Mouse (Mus musculus) forebrain, postnatal 0 days (tissue): ENCODE results near the gene Sumo2. TPM values are rescaled to one million over a fixed set of nuclear protein-coding genes. Genes with fewer than 3 reads are reported as not detected.

Experiments used
- ATAC-seq: fragments of 200-750 bp; cut with Nextera tagmentation; 2 replicates; pipeline ENCODE4 v1.8.0; 2017; ENCODE audit warnings: mild to moderate bottlenecking, moderate library complexity
- DNase-seq: peaks from one replicate; pipeline ENCODE4 v3.0.0-alpha.2; 2015
- H3K27ac ChIP-seq: fragments of 300-500 bp; sonication (generic); 2 replicates; pipeline ENCODE4 v1.5.1; 2014; ENCODE audit warnings: low read depth, mild to moderate bottlenecking, antibody characterized with exemption, low read length, moderate library complexity, mixed read lengths
- H3K27me3 ChIP-seq: fragments of 300-500 bp; sonication (generic); 2 replicates; pipeline ENCODE4 v1.6.1; 2014; ENCODE audit warnings: mild to moderate bottlenecking, low read length, mixed read lengths; ENCODE audit not compliant: insufficient read depth
- H3K36me3 ChIP-seq: fragments of 300-500 bp; sonication (generic); 2 replicates; pipeline ENCODE4 v1.6.1; 2014; ENCODE audit warnings: mild to moderate bottlenecking, moderate library complexity; ENCODE audit not compliant: insufficient read depth
- H3K4me1 ChIP-seq: fragments of 300-500 bp; sonication (generic); 2 replicates; pipeline ENCODE4 v1.6.1; 2014; ENCODE audit warnings: antibody characterized with exemption; ENCODE audit not compliant: insufficient read depth
- H3K4me2 ChIP-seq: fragments of 300-500 bp; sonication (generic); 2 replicates; pipeline ENCODE4 v1.6.1; 2014; ENCODE audit warnings: low read depth, mild to moderate bottlenecking, moderate library complexity
- H3K4me3 ChIP-seq: fragments of 300-500 bp; sonication (generic); 2 replicates; pipeline ENCODE4 v1.5.1; 2014; ENCODE audit warnings: low read depth, low read length, mixed read lengths
- H3K9ac ChIP-seq: fragments of 300-500 bp; sonication (generic); 2 replicates; pipeline ENCODE4 v1.6.1; 2014; ENCODE audit warnings: mild to moderate bottlenecking
- H3K9me3 ChIP-seq: fragments of 300-500 bp; sonication (generic); 2 replicates; pipeline ENCODE4 v1.6.1; 2016; ENCODE audit warnings: low read length
- CTCF ChIP-seq: sonication (generic); IDR thresholded peaks from 2 replicates; pipeline ENCODE4 v1.5.1; 2016; ENCODE audit warnings: antibody characterized with exemption, control low read depth, low read depth
- WGBS: fragments of 180-500 bp; shearing (Covaris S2); extraction: QIAGEN DNeasy Blood & Tissue Kit; methylation state at CpG from one replicate; pipeline ENCODE4 v1.1.7; 2014; 5-methylcytosine and 5-hydroxymethylcytosine counted together
- polyA plus RNA-seq: library from polyadenylated mRNA; unstranded; fragments of >200 nt; fragmentation: Nextera tagmentation; extraction: Ambion mirVana; gene quantifications from 2 replicates; pipeline ENCODE4 v1.2.1, GENCODE M21; 2015
- total RNA-seq: library from RNA; depleted of rRNA; stranded (reverse); fragments of >200 nt; gene quantifications from 2 replicates; pipeline ENCODE4 v1.2.3, GENCODE M21; 2014

The Sumo2 gene
- total and polyA plus RNA-seq, 2 experiments from 2014 or later, result 795 to 1,185 TPM

DNA sequence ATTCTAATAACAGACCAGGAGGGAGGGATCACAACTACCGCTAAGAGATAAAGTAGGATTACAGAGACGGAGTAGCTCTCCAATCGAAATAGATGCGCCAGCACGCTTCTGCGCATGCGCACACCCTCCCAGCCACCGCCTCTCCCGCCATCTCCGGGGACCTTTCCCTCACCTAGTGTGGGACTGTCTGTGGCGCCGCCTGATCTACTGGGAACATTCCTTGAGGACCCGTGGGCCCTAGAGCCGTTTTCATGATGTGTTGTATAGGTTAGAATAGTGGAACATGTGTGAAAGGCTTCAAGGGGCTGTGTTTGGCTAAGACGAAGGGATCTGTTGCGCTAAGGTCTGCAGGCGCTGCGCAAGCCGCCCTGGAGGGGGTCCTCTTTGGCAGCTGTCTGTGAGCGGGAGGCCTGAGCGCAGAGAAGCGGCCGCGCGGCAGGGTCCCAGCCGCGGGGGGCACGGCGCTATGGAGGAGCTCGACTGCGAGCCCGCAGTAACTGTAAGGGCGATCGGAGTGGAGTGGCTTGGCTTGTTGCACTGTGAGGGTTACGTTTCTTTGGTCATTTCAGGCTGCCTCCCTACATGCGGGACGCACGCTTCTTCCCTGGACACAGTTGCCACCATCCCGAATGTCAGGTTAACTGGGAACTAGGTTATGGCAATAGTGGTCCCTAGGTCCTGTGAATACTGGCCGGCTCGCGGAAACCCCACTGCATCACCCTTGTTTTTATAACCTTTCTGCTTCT lies 28.2 kb upstream of the Sumo2 start, which contains the start of gene Nup85:
Gene Nup85, plus strand, starts transcription at position 371 of the 746 bp plus-strand sequence.
- Histone ChIP-seq H3K27ac (peak within 1 kb of the TSS; percentile 76), H3K9me3 (no peaks in the 10 kb centered on the region), H3K36me3 (peaks cover 23% of the 10 kb centered on the region), H3K4me3 (peak within 1 kb of the TSS; percentile 73), H3K4me1 (0 out of 2 replicates have a peak, but pooled peaks cover 7% of the 10 kb centered on the region), H3K4me2 (peak within 1 kb of the TSS; percentile 63), H3K9ac (peak within 1 kb of the TSS; percentile 69), H3K27me3 (no peaks in the 10 kb centered on the region)
- WGBS, result under 1% methylated on average over 42 of the region's 42 CpGs
- TF ChIP-seq CTCF, result no peak; the same call in 1 of the 2 replicates
- DNase-seq, result peak; percentile 99
- peak; percentile 94 for ATAC-seq

DNA sequence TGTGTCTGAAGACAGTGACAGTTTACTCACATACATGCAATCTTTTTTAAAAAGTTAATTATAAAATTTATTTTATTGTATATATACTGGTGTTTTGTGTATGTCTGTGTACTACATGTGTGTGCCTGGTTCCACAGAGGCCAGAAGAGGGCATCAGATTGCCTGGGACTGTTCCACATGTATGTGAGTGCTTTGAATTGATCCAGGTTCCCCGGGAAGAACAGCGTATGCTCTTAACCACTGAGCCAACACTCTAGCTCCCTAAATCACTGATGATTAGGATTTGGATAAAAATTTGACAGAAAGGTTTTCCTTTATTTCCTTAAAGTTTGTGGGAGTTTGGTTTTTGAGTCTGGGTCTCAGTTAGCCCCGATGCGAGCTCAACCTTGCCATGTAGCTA lies 27.3 kb upstream of the Sumo2 start:
- peak overlapping the region; percentile 73 for H3K4me3 ChIP-seq
- H3K9me3 ChIP-seq, result no peaks in the 10 kb centered on the region
- H3K4me2 ChIP-seq, result peak overlapping the region; percentile 63
- WGBS, result 49% methylated on average over 4 of the region's 4 CpGs
- no peak for ATAC-seq
- peak overlapping the region; percentile 76 for H3K27ac ChIP-seq
- DNase-seq, result no peak
- 0 out of 2 replicates have a peak, but pooled peaks cover 7% of the 10 kb centered on the region for H3K4me1 ChIP-seq
- no peaks in the 10 kb centered on the region for H3K27me3 ChIP-seq
- H3K9ac ChIP-seq, result peak overlapping the region; percentile 69; the same call in 1 of the 2 replicates
- TF ChIP-seq CTCF, result 0 out of 2 replicates have a peak, but pooled peaks have one; percentile 4
- peaks cover 15% of the 10 kb centered on the region for H3K36me3 ChIP-seq

DNA sequence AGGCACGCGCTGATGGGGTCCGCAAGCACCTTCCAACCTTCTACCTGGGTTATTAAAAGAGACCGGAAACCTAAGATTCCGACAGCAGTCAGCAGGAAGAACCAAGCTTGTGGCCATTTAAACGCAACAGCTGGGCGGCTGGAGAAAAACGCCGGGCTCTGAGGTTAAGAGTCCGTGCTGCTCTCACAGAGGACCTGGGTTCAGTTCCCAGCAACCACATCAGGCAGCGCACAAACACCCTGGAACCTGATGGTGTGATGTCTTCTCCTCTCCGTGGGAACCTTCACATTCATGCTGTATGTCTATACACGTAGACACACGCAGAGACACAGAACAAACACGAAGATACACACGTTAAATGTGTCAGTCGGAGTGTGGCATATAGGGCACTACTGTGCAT lies 19.6 kb upstream of the Sumo2 start:
- Histone ChIP-seq H3K9ac (no peak overlapping the region), H3K4me1 (no peaks in the 10 kb centered on the region), H3K9me3 (no peaks in the 10 kb centered on the region), H3K36me3 (no peaks in the 10 kb centered on the region), H3K4me3 (no peak overlapping the region), H3K27ac (no peak overlapping the region), H3K4me2 (no peak overlapping the region), H3K27me3 (no peaks in the 10 kb centered on the region)
- ATAC-seq (no peak), DNase-seq (no peak)
- WGBS, result 84% methylated on average over 17 of the region's 17 CpGs
- TF ChIP-seq CTCF, result no peak

DNA sequence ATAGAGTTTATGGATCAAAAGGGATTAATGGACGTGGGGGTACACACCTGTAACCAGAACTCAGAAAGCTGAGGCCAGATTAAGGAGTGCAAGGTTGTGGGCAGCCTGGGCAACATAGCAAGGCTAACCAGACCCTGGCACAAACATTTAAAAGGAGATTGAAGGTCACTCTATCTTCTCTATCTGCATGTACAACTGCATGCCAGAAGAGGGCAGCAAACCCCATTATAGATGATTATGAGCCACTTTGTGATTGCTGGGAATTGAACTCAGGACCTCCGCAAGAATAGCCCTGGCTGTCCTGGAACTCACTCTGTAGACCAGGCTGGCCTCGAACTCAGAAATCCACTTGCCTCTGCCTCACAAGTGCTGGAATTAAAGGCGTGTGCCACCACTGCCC lies 16.7 kb upstream of the Sumo2 start:
- H3K27ac ChIP-seq, result no peak overlapping the region
- no peaks in the 10 kb centered on the region for H3K36me3 ChIP-seq
- DNase-seq, result no peak
- 57% methylated on average over 4 of the region's 4 CpGs for WGBS
- H3K9ac ChIP-seq, result no peak overlapping the region
- H3K9me3 ChIP-seq, result no peaks in the 10 kb centered on the region
- no peak overlapping the region for H3K4me2 ChIP-seq
- no peaks in the 10 kb centered on the region for H3K27me3 ChIP-seq
- TF ChIP-seq CTCF, result peak; percentile 44
- ATAC-seq, result no peak
- no peaks in the 10 kb centered on the region for H3K4me1 ChIP-seq
- no peak overlapping the region for H3K4me3 ChIP-seq

DNA sequence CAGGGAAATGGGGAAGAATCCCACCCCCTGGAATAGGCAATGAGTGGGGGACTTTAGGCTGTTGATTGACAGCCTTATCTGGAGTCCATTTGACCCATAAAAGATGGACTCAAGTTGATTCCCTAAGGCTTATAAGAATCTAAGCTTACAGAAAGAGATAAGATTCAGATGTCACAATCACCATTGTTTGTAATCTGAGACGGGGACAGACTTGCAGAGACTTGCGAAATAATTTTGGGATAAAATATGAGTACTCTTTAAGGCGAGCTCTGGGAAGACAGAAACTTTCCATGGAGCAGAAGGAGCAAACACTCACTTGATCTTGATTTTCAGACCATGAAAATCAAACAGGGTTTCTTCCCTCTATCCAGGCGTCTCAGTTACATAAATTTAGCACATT lies 7.5 kb upstream of the Sumo2 start:
- H3K4me1 ChIP-seq, result no peaks in the 10 kb centered on the region
- no peak for TF ChIP-seq CTCF
- no peaks in the 10 kb centered on the region for H3K36me3 ChIP-seq
- DNase-seq, result no peak
- no peak overlapping the region for H3K9ac ChIP-seq
- H3K4me2 ChIP-seq, result no peak overlapping the region
- H3K27ac ChIP-seq, result no peak overlapping the region
- no peak overlapping the region for H3K4me3 ChIP-seq
- H3K9me3 ChIP-seq, result no peaks in the 10 kb centered on the region
- H3K27me3 ChIP-seq, result no peaks in the 10 kb centered on the region
- ATAC-seq, result no peak
- WGBS, result 84% methylated on average over 4 of the region's 4 CpGs

DNA sequence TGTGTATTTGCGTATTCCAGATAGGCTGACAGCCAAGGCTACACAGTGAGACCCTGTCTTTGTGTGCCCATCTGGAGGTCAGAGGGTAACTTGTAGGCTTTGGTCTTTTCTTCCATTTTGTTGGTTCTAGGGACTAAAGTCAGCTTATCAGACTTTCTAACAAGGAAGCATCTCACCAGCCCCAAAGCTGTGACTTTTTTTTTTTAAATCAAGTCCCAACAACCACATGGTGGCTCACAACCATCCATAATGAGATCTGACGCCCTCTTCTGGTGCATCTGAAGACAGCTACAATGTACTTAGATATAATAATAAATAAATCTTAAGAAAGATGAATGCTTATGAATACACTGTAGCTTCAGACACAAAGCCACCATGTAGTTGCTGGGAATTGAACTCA lies 2.0 kb upstream of the Sumo2 start:
- WGBS, result 67% methylated on average over 2 of the region's 2 CpGs
- Histone ChIP-seq H3K9me3 (no peaks in the 10 kb centered on the region), H3K4me3 (no peak overlapping the region), H3K27ac (no peak overlapping the region), H3K36me3 (peaks cover 4% of the 10 kb centered on the region; the same call in 1 of the 2 replicates), H3K27me3 (no peaks in the 10 kb centered on the region), H3K4me1 (peaks cover 7% of the 10 kb centered on the region), H3K9ac (no peak overlapping the region), H3K4me2 (no peak overlapping the region)
- ATAC-seq, result no peak
- DNase-seq, result no peak
- no peak for TF ChIP-seq CTCF

DNA sequence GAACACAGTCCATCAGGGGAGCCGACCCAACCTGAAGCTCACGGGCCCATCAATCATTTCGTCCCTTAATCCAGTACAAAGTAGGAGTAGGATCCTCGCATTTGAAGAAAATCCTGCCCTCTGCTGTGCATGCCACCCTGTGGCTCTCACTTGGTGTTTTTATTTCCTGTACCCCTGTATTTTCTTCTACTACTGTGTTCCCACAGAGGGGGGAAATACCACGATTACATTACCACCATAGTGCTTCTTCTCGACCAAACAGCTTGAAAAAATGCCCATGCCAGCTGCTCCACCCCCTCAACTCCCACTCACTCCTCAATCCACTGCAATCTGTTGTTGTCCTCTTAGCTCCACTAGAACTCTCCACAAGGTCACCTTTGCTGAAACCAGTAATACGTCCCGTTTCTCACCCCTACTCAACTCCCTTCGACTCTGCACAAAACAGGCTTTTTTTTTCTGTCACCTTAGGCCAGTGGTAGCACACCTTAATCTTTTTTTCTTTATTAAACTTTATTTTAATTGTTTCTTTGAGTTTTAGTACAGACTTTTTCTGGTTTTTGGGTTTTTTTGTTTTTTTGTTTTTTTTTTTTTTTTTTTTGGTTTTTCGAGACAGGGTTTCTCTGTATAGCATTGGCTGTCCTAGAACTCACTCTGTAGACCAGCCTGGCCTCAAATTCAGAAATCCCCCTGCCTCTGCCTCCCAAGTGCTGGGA lies 936 bp upstream of the Sumo2 start:
- Histone ChIP-seq H3K4me3 (peak overlapping the region; percentile 93), H3K4me2 (peak overlapping the region; percentile 68), H3K27me3 (no peaks in the 10 kb centered on the region), H3K36me3 (peaks cover 13% of the 10 kb centered on the region; the same call in 1 of the 2 replicates), H3K4me1 (peaks cover 7% of the 10 kb centered on the region), H3K9ac (peak overlapping the region; percentile 96), H3K27ac (peak overlapping the region; percentile 100), H3K9me3 (no peaks in the 10 kb centered on the region)
- 79% methylated on average over 10 of the region's 10 CpGs for WGBS
- ATAC-seq, result no peak
- DNase-seq, result peak; percentile 22
- peak; percentile 30; the same call in 1 of the 2 replicates for TF ChIP-seq CTCF
